Mouse (Mus musculus) heart, postnatal 0 days (tissue): ENCODE data around the gene Drc3.

ENCODE experiments used
- CTCF ChIP-seq: IDR thresholded peaks from 2 replicates; pipeline ENCODE4 v1.5.1; 2016; ENCODE audit warnings: antibody characterized with exemption, control low read depth, low read depth
- EP300 ChIP-seq: IDR thresholded peaks from 2 replicates; pipeline ENCODE4 v1.6.1; 2016; ENCODE audit warnings: antibody characterized with exemption, low read depth

DNA sequence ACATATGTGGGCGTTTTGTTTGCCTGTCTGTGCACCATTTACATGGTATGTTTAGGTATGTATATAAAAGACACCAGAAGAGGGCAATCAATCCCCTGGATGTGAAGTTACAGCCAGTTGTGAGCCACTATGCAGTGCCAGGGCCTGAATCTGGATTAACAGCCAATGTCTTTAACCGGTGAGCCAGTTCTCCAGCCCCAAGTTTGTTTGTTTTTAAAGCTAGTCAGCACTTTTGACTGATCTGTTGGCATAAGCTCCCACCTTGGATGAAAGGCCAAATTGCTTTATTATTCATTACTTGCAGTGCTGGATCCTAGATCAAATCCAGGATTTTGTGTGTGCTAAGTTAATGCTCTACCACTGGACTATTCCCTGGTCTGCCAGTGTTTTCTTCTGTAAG lies 1.7 kb upstream of the Drc3 start:
- TF ChIP-seq CTCF (0 out of 2 replicates have a peak, but pooled peaks have one; percentile 21), EP300 (no peak)
